Mouse (Mus musculus): Measurements from ENCODE around the gene Gm3435.
"Not testable (repeated sequence)": the region's sequence is repeated elsewhere in the genome, so short reads cannot be mapped to it uniquely, and the experiment has no call there.

DNA sequence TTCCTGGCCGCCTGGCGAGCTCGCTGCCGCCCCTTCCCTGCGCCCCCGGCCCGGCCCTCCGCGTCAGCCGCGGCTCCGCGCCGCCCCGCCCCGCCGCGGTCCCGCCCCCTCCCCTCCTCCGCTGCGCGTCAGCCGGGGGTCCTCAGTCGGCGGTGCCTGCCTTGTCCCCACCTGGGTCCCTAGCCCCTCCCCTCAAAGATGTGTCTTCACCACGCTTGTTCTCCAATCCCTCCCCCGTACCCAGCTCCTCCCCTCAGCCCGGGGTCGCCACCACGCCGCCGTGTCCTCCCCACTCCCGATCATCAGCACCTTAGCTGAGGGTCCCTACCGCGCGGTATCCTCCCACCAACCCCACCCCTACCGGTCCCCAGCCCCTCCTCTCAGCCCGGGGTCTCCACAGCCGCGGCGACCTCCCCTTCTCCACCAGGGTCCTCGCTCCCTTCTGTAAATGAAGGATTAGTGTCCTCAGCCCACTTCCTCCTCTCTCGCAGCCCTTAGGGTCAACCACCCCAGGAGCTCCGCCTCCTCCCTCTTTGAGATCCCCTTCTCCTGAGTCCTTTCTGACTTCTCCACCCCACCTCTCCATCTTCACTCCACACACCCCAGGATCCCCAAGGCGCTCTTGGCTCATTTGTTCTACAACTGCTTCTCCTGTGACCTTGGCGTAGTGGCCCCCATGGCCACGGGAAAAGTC is 16.7 kb upstream of the Gm3435 start:
- TF ChIP-seq CTCF (IDR thresholded peaks at IDR 0.05; ENCODE audit: control insufficient read depth, insufficient read depth, low read length); POLR2A (IDR thresholded peaks at IDR 0.05; ENCODE audit: borderline replicate concordance, control insufficient read depth, low read depth, low read length): not testable (repeated sequence)

All from bone marrow, adult 2 months (tissue).